Mouse (Mus musculus) cerebellum, adult 8-10 months (tissue): ENCODE measurements around the gene Pgm1.
A peak's percentile ranks its signal among the peaks of the same experiment; 100 is the strongest.

ENCODE experiments used
- DNase-seq: peaks from one replicate; pipeline ENCODE4 v3.0.0; 2022

Gene Pgm1

GRCm38 (mm10) chr4:99929149-99929612, at the start of gene Pgm1:
TSS of gene Pgm1 (plus strand) at chr4:99929414.
- no peak for DNase-seq

GRCm38 (mm10) chr4:99881882-99882281, 47.3 kb upstream of the Pgm1 start:
- peak; percentile 35 for DNase-seq

- DNase-seq, result no peak
These were observed 46.8 kb upstream of the Pgm1 start for GRCm38 (mm10) chr4:99882405-99882804.

GRCm38 (mm10) chr4:99913894-99914451, 15.2 kb upstream of the Pgm1 start:
- DNase-seq, result no peak

GRCm38 (mm10) chr4:99926380-99926779, 2.8 kb upstream of the Pgm1 start:
- no peak for DNase-seq

- DNase-seq, result no peak
These were observed 693 bp upstream of the Pgm1 start for GRCm38 (mm10) chr4:99928521-99928920.

- peak; percentile 82 for DNase-seq
These were observed 651 bp downstream of the Pgm1 start, which contains the start of gene Itgb3bp for GRCm38 (mm10) chr4:99929613-99930517. TSS of gene Itgb3bp (minus strand) at chr4:99929813.

GRCm38 (mm10) chr4:99930518-99931239, 1.5 kb downstream of the Pgm1 start:
- no peak for DNase-seq

- no peak for DNase-seq
These were observed 2.0 kb downstream of the Pgm1 start for GRCm38 (mm10) chr4:99931240-99931580.

GRCm38 (mm10) chr4:99931807-99932206, 2.6 kb downstream of the Pgm1 start:
- no peak for DNase-seq

- DNase-seq, result no peak
These were observed 5.6 kb downstream of the Pgm1 start for GRCm38 (mm10) chr4:99934859-99935258.

- no peak for DNase-seq
These were observed 7.1 kb downstream of the Pgm1 start for GRCm38 (mm10) chr4:99936278-99936677.

- DNase-seq, result no peak
These were observed 10.7 kb downstream of the Pgm1 start for GRCm38 (mm10) chr4:99939711-99940505.

- DNase-seq, result no peak
These were observed 12.6 kb downstream of the Pgm1 start for GRCm38 (mm10) chr4:99941655-99942414.

- no peak for DNase-seq
These were observed 15.4 kb downstream of the Pgm1 start for GRCm38 (mm10) chr4:99944606-99945005.

- no peak for DNase-seq
These were observed 15.8 kb downstream of the Pgm1 start for GRCm38 (mm10) chr4:99945011-99945410.

GRCm38 (mm10) chr4:99946516-99946915, 17.3 kb downstream of the Pgm1 start:
- DNase-seq, result no peak

- DNase-seq, result no peak
These were observed 18.0 kb downstream of the Pgm1 start for GRCm38 (mm10) chr4:99947192-99947591.

GRCm38 (mm10) chr4:99947896-99948295, 18.7 kb downstream of the Pgm1 start:
- DNase-seq, result no peak

GRCm38 (mm10) chr4:99953904-99954303, 24.7 kb downstream of the Pgm1 start:
- DNase-seq, result no peak

- DNase-seq, result no peak
These were observed 26.2 kb downstream of the Pgm1 start for GRCm38 (mm10) chr4:99955396-99955795.

- DNase-seq, result no peak
These were observed 28.0 kb downstream of the Pgm1 start for GRCm38 (mm10) chr4:99957186-99957585.
